Mouse (Mus musculus) cerebellum, postnatal 10 days (tissue): ENCODE data around the gene Mgst2.
A peak's percentile ranks its signal among the peaks of the same experiment; 100 is the strongest.

Experiments used
- DNase-seq, 2 experiments: peaks; one replicate each; pipeline ENCODE4 v3.0.0; 2021; ENCODE audit warnings: mixed read lengths in 2 of 2

The Mgst2 gene

DNA sequence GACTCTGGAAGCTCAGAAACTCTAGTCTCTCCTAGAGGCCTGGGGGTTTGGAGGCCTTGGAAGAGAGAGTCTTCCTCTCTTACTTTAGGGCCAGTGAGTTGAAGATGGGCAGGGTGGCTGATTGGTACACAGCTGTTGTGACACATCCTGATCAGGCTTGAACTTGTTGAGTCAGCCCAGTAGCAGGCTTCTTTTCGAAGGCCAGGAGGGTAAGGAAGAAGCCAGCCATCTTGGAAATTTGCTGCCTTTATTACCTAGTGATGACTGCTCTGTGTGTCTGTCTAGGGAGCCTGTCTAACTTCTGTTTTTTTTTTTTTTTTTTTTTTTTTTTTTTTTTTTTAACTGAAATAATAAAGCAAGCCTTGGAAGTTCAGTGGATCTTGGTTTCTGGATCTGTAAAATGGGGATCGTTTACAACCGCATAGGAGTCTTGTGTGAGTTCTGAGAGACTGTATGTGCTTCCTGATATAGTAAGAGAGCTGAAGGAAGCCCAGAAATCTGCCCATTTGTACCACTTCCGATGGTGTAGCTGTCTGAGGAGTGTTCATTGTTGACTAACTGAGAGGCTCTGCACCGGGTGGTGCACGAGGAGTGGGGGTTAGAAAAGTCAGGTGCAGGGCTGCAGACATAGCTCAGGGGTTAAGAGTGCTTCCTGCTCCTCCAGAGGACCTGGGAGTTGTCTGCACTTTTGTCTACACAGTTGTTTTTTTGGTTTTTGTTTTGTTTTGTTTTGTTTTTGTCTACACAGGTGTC, 5.7 kb upstream of the Mgst2 start:
- DNase-seq: no peak

DNA sequence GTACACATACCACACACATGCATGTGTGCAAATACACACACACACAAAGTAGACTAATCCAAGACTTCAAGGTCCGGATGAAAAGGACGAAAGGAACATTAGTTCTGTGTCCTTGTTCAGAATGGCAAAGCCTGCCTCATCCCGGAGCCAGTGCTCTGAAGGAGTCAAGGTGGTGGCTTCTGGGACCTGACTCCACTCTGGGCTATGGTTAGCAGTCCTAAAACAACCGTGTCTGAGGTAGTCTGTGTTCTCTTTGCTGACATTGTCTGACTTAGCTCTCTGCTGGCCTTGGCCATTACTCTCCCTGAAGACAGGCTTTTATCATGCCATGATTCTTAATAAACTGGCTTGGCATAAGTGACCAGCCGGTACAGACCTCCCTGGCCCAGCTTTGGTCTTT, 745 bp upstream of the Mgst2 start:
- no peak for DNase-seq

DNA sequence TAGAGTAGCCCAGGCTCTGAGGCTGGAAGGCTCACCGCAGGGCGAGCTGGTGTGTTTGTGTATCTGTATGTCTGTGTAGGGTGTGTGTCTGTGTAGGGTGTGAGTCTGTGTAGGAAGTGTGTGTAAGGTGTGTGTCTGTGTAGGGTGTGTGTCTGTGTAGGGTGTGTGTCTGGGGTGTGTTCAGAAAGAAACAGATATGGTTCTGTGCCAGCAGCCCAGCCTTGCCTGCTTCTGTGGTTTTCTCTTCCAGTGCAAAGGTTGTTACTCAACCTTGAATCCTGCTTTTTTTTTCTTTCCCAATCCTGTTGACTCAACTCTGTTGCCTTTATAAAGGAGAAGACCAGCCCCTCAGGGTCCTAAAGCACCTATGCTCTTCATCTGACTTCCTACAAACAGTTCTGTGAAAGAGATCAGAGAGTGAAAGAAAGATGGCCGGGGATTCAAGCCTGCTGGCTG, 689 bp downstream of the Mgst2 start:
- DNase-seq: no peak

- no peak for DNase-seq
Measured at GRCm38 (mm10) chr3:51661376-51661775, 1.2 kb downstream of the Mgst2 start.

DNA sequence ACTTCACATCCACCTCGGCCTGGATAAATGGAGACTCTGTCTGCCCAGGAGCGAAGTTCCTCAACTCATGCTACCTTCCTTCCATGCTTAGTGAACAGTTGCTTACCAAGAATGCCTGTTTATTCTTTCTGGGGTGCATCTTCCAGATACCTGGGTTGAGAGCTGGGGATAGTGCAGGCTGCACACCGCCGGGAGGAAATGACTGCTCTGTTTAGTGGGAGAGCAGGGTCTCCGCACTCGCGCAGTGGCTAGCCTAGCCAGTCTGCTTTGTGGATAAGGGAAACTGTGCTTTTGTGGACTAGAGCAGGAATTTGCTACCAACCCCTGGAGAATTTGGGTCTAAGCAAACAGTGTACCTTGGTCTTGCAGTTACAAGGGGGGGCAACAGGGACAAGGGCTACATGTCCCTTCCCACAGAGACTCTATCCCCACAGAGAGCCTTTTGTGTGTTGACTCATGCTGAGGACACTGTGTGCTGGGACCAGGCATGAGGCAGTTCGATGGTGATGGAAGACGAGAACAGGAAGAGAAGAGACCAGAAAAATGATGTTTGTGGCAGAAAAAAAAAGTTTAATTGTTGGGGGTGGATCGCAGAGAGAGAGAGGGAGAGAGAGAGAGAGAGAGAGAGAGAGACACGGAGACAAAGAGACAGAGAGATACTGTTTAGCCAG, 1.9 kb downstream of the Mgst2 start:
- DNase-seq: no peak

- DNase-seq: no peak
Measured at GRCm38 (mm10) chr3:51662557-51662956, 2.4 kb downstream of the Mgst2 start.

- DNase-seq: no peak
Measured at GRCm38 (mm10) chr3:51668607-51669006, 8.4 kb downstream of the Mgst2 start.

GRCm38 (mm10) chr3:51670414-51671070, 10.4 kb downstream of the Mgst2 start:
- DNase-seq: no peak

DNA sequence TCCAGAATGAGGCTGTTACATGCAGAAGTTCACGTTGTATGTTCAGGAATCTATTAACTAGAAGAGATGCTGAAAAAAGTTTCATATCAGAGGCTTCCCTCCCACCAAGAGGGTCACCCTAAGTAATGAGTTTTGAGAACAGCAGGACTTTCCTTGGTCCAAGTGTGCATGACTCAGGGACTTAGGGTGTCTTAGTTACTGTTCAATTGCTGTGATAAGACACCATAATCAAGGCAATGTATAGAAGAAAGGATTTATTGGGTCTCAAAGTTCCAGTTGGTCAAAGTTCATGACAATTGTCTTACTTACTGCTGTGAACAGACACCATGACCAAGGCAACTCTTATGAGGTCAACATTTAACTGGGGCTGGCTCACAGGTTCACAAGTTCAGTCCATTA, 10.9 kb downstream of the Mgst2 start:
- DNase-seq: no peak

DNA sequence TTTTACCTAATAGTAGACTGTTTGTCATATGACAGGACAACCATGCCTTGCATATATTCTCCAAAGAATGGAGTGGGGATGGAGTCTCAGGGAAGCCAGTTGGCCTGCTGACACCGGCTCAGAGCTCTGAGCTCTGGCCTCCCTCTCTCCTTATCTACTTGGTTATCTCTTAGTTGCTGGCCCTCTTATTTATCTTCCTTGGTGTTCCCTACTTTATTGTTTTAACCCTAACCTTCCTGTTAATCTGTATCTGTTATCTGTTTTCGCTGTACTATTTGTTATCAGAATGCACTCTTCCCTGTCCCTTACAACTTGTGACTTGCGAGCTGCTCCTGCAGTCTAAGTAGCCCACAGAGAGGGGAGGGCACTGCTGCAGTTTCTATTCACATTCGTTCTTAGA, 12.5 kb downstream of the Mgst2 start:
- DNase-seq: no peak

GRCm38 (mm10) chr3:51673408-51674086, 13.4 kb downstream of the Mgst2 start:
- peak; percentile 69 to 71 for DNase-seq

- DNase-seq: no peak
Measured at GRCm38 (mm10) chr3:51674963-51675362, 14.8 kb downstream of the Mgst2 start.

DNA sequence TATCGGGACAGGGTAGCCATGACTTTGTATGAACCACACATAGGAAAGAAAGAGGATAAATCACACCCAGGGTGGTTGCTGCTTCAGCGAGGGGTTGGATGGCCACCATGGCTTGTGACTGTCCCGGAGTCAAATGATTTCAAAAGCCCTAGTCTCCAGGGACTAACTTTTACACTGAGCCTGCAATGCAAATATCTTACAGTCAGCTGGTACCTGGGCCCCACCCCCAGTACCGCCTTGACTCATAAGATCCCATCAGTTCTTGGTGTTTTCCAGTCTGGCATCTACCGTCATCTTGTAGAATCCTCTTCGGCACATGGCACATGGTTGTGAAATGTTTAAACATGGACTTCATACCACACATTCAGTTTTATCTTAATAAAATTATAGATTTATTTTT, 25.4 kb downstream of the Mgst2 start:
- DNase-seq: no peak

DNA sequence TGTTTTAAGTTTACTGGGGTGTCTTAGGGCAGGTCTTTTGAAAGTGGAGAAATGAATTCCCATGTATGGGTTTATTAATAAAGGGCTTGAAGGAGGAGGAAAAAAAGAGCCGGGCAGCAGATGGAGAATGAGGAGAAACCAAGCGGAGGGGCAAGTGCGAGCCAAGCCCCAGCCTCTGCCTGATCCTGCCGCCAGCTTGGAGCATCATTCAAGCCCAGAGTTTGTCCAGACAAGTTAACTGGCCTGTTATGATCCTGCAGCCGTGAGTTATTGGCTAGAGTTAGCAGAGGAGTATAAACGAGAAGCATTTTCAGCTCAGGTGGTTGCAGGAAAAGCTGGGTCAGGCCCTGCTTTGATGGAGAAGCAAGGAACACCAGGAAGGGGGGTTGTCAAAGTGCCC, 26.2 kb downstream of the Mgst2 start:
- peak; percentile 63 to 70 for DNase-seq

DNA sequence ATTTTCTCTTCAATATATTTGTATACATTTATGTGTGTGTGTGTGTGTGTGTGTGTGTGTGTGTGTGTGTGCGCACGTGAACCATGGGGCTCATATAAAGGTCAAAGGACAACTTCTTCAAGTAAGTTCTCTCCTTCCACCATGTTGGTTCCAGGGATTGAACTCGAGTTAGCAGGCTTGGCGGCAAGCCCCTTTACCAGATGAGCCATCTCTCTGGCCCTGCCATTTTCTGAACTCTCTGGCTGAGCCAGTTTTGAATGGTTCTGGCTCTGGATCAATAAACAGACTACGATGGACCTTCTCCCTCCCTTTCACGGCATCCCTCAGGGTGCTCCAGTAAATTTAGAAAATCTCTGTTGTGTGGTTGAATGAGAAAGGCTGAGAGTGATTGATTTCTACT, 26.6 kb downstream of the Mgst2 start:
- DNase-seq: peak; percentile 54 to 69

- no peak for DNase-seq
Measured at GRCm38 (mm10) chr3:51688725-51689124, 28.6 kb downstream of the Mgst2 start.

DNA sequence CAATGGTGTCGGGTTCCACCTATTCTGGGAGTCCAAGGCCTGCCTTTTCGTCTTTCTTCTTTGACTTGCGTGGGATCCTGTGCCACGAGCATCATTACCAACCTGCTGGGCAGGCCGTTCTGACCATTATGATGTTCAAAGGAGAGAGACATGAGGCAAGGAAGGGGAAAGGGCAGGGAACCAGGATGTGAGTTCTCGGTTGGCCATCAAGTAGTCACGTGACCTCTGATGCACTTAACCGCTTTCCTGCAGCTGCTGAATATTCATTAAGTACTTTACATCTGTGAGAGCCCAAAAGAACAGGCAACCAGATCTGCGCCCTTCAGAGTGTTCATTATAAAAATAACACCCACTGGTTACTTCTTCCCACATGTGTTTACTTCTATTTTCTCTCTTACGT, 33.0 kb downstream of the Mgst2 start:
- DNase-seq: no peak

DNA sequence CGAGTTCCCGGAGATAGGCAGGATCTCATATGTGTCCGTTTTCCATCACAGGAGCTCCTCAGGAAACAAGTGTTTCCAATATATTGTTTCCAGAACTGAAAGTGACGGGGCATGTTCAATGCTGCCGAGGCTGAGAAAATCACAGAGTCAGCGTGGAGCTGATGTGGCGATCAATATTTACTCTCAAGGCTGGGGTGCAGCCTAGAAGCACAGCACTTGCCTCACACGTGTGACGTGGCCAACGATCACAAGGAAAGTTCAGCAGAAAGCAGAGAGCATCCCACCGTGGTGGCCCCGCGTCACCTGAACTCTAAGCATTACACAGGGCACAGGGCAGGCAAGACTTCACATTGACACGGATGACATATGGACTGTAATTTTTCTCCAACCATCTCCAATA, 34.4 kb downstream of the Mgst2 start:
- no peak for DNase-seq

- DNase-seq: no peak
Measured at GRCm38 (mm10) chr3:51695713-51696112, 35.6 kb downstream of the Mgst2 start.

DNA sequence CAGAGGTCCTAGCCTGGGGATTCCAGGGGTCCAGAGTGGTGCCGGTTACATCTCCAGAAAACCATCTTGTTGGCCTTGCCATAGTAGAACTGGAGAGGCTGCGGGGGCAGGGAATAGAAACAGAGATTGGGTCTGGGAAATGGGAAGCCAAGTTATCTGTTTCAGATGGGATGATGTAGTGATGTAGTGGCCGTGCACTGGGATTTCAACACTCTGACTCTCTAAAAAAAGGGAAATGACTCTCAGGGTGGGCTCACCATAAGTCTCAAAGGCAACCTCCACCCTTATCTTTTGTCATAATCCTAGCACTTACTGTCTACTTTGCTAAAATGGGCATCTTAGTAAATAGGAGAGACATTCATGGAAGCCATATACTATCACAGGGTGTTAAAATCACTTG, 37.8 kb downstream of the Mgst2 start:
- no peak for DNase-seq

GRCm38 (mm10) chr3:51700123-51700522, 40.0 kb downstream of the Mgst2 start:
- no peak for DNase-seq

DNA sequence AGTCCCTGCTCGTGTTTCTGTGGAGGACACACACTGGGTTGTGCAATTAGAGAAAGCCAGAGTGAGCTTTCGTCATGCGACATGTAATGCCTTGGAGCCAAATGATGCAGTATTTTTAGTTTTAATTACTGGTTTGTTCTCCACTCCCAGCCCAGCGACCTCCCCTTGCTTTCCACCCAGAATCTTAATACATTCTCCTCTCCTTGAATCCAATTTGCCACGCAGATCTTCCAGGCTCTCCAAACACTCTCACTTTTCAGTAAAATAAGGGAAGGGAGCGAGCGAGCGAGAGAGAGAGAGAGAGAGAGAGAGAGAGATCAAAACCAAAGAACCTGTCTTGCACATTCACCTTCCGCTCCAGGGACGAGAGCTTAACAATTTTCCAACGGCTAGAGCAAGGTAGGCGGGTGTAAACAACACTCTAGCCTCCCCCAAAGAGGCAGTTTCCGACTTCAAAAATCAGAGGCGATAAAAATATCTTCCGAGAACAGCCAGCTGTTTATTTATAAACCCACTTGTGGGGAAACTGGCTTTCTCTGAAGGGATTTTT, 40.6 kb downstream of the Mgst2 start:
- peak in 1 of 2 experiments; percentile 35 for DNase-seq

DNA sequence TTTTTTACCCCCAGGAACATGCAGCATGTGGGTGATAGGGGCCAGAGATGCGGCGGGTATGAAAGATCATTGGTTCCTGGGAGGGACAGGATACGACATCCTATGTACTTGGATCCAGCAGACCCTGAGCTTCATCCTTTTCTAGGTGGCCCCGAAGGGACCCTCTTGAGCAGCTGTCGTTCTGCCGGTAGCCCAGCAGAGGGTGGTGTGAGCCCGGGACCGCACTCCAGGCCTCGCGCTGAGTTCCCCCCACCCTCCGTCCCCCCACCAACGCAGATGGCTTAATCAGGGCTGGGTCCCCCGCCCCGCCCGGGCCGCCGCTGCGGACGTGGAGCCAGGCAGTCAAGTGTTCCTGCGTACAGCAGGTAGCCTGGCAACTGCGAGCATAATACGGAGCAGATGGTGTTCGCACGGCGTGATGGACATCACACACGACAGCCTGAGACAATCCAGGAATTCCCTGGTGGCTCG, 41.2 kb downstream of the Mgst2 start:
- DNase-seq: peak; percentile 98 to 99
